Mouse (Mus musculus) activated CD4-positive, CD25-positive, alpha-beta regulatory T cell, adult 4 months (primary cell): ENCODE results near the gene Cops2. TPM values are rescaled to one million over a fixed set of nuclear protein-coding genes. Genes with fewer than 3 reads are reported as not detected.

Experiments
- polyA plus RNA-seq, 2 experiments: library from polyadenylated mRNA; unstranded; fragments of 100-300 nt; shearing (Covaris generic); gene quantifications; one replicate each; pipeline ENCODE4 v1.2.1; 2017

Gene Cops2
- polyA plus RNA-seq, 2 experiments from 2014 or later: 93.4 to 95.7 TPM

Other genes with a start within 250 kb of the Cops2 start
- 1 to 10 TPM; 5.9 to 6.8 TPM for gene Cep152, start 234.0 kb downstream of the Cops2 start, polyA plus RNA-seq
- 1 to 10 TPM; 6.4 to 9.9 TPM for gene Eid1, start 186.0 kb downstream of the Cops2 start, polyA plus RNA-seq
- under 1 TPM; 0.17 to 0.50 TPM for gene Shc4, start 135.0 kb downstream of the Cops2 start, polyA plus RNA-seq
- gene Secisbp2l, start 76.3 kb downstream of the Cops2 start, polyA plus RNA-seq: 10 to 100 TPM; 19.9 to 21.6 TPM
- gene Galk2, start within 50 bp of the Cops2 start, polyA plus RNA-seq: 10 to 100 TPM; 73.0 to 74.2 TPM
- under 1 TPM in 1 of 2 experiments, not detected in 1; 0.41 TPM for gene Fgf7, start 175.5 kb upstream of the Cops2 start, polyA plus RNA-seq